Mouse (Mus musculus): ENCODE measurements around the gene Tmem242.

GRCm38 (mm10) chr17:5377151-5377929 is 62.7 kb downstream of the Tmem242 start:
- TF ChIP-seq POLR2A (IDR thresholded peaks at IDR 0.05; ENCODE audit: borderline replicate concordance, extremely low read depth, insufficient read depth, insufficient read length, poor library complexity, severe bottlenecking) (no peak), CTCF (IDR thresholded peaks at IDR 0.05; ENCODE audit: borderline replicate concordance, extremely low read depth, insufficient read depth, insufficient read length) (no peak)
